Mouse (Mus musculus): ENCODE results near the gene Klk1b1.
"Not testable (repeated sequence)": the region's sequence is repeated elsewhere in the genome, so short reads cannot be mapped to it uniquely, and the experiment has no call there.

Klk1b1 gene

DNA sequence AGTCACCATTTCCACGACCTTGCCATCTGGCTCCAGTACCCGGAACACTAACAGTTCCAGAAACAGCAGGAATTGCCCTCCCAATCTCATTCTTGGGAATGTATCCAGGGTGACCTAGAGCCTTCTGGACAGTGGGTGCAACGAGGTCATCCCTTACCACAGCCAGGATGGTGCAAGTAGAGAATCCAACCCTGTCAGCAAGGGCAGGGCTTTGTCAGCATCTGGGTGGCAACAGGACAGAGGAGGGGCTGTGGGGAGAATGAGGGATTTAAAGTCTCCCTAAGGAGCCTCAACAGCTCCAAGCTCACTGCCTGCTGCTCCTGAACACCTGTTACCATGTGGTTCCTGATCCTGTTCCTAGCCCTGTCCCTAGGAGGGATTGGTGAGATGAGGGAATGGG, at the start of gene Klk1b1:
Klk1b1 (plus strand) TSS at position 301 of the 400 bp plus-strand sequence.
- no peak for DNase-seq (ENCODE audit: low spot score)

DNA sequence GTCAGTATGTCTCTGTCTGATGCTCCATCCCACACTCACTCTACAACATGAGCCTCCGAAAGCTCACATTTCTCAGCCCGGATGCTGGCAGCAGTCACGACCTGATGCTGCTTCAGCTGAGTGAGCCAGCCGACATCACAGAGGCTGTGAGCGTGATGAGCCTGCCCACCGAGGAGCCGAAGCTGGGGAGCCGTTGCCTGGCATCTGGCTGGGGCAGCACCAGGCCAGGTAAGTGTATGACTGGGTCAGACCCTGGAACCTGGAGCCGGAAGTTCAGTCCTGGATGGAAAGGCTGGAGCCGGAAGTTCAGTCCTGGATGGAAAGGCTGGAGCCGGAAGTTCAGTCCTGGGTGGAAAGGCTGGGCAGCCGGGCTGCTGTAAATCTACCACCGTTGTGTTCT, 48.1 kb upstream of the Klk1b1 start:
- no peak for DNase-seq (ENCODE audit: low spot score)

DNA sequence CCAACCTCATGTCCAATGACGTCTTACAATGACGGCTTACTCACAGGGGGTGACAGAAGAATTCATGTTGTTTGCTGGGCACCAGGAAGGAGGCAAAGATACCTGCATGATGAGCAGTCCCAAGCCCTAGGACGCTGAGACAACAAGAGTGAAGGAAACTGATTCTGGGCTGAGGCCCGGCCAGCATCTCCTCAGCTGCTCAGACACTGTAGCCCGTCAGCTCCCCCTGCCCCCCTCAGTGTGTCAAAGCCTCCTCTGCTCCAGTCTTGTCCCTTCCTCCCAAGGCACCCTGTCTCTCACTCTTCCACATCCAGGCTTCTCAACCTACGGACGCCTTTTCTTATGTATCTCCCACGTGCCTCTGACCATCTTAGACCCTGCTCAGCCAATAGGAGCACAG, 47.7 kb upstream of the Klk1b1 start:
- DNase-seq (ENCODE audit: low spot score): no peak

GRCm38 (mm10) chr7:43919559-43920451, 46.7 kb upstream of the Klk1b1 start:
- peak; percentile 77 for DNase-seq (ENCODE audit: low spot score)

DNA sequence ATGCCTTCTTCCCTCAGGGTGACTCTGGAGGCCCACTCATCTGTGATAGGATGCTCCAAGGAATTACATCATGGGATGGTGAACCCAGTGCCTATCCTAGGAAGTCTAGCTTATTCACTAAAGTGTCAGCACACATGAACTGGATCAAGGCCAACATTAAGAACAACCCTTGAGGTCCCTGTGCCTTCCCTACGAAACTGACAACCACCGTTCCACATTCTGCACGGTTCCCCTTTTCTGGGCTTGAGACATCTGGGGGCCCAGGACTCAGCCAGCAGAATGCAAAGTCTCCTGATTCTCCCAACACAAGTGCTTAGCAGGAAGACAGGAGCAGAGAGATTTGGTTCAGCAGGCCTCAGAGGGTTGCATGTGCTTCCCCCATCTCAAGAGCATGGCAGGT, 46.0 kb upstream of the Klk1b1 start:
- no peak for DNase-seq (ENCODE audit: low spot score)

- DNase-seq (ENCODE audit: low spot score): no peak
Observed at GRCm38 (mm10) chr7:43921087-43921486, 45.5 kb upstream of the Klk1b1 start.

DNA sequence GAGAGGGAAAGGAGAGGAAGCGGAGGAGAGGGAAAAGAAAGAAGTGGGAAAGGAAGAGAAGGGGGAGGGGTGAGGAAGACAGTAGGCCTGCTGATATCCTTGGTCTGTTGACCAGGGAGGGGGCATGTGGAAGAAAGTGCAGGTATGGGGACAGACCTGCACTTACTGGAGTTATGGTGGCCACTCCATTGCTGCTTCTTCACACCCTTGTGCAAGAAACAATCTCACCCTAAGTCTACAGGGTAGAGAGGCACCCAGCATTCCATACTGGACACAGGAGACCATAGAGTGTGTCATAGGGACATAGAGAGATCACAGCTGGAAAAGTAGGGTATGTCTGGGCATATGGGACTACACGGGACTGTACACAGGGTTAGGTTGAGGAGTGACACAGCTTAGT, 44.6 kb upstream of the Klk1b1 start:
- DNase-seq (ENCODE audit: low spot score): no peak

DNA sequence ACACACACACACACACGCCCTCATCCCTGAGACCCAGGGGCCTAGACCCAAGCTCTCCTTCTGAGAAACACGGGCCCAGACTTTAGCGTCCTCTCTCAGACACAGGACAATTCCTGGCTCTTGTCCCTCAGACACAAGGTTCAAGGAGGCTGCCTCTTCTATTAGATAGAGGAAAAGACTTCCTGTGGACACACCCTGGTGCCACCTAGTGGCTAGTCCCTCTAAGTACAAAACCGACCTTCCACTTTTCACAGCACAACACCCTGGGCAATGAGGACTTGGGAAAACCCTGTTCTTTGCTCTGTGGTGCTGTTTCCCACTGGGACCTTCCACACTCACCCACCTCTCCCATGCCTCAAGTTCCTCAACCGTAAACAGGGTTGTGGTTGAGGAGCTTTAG, 40.6 kb upstream of the Klk1b1 start:
- DNase-seq (ENCODE audit: low spot score): no peak

GRCm38 (mm10) chr7:43928521-43928920, 38.0 kb upstream of the Klk1b1 start:
- DNase-seq (ENCODE audit: low spot score): no peak

DNA sequence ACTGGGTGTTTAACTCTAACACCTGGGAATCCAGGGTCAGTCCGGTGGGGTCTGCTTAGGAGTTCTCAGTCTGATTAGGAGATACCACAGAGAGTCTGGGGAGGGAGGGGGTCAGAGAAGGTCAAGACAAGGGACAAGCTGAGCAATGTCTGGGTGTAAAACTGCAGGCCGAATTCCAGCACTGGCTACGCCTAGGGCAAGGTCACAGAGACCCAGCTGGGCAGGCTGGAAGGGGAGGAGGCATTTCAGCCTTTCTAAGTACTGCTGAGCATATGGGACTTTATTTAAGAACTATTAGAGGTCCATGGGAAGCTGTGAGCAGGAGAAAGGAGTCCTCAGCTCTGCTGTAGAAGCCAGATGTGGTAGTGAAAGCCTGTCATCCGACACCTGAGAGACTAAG, 34.2 kb upstream of the Klk1b1 start:
- DNase-seq (ENCODE audit: low spot score): no peak

DNA sequence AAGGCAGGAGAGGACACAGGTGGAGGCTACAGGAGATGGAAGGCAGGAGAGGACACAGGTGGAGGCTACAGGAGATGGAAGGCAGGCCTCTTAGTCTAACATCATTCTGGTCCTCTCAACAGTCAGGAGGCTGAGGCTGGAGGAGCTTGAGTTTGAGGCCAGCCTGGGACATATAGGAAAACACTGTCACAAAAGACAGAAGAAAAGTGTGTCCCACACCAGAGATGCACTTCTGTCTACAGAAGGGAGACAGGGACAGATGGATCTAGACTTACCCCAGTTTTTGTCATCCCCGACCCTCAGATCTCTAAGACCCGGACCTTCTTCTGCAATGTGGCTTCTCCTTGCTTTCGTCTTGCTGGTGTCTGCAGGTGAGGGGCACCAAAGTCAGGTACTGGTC, 33.1 kb upstream of the Klk1b1 start, which contains the start of gene Klk15:
Klk15 (plus strand) TSS at position 301 of the 400 bp plus-strand sequence.
- DNase-seq (ENCODE audit: low spot score): no peak

- no peak for DNase-seq (ENCODE audit: low spot score)
Observed at GRCm38 (mm10) chr7:43934747-43935146, 31.8 kb upstream of the Klk1b1 start.

DNA sequence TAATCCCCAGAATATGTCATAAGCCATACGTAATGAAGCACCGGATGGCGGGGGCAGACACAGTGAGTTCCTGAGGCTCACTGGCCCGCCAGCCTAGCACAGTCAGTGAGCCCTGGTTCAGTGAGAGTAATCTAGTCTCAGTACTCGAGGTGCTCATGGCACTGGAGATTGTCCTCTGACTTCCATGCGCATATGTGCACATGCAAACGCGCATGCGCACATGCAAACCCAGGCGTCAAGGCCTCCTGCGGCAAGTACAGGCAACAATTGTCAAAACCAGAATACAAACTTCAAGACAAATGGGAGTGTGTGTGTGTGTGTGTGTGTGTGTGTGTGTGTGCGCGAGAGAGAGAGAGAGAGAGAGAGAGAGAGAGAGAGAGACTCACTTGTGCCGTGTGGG, 30.0 kb upstream of the Klk1b1 start:
- DNase-seq (ENCODE audit: low spot score): no peak

DNA sequence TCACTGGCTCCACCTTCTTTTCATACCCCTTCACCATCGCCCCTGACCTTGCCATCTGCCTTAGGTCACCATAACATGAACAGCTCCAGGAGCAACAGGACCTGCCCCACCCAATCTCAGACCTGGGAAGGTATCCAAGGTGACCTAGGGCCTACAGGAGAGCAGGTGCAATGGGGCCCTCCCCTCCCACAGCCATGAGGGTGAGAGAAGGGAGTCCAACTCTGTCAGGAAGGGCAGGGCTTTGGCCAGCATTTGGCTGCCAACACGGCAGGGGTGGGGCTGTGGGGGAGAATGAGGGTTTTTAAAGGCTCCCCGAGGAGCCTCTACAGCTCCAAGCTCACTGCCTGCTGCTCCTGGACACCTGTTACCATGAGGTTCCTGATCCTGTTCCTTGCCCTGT, 24.3 kb upstream of the Klk1b1 start:
- not testable (repeated sequence) for DNase-seq (ENCODE audit: low spot score)

- DNase-seq (ENCODE audit: low spot score): no peak
Observed at GRCm38 (mm10) chr7:43944727-43945264, 21.8 kb upstream of the Klk1b1 start.

DNA sequence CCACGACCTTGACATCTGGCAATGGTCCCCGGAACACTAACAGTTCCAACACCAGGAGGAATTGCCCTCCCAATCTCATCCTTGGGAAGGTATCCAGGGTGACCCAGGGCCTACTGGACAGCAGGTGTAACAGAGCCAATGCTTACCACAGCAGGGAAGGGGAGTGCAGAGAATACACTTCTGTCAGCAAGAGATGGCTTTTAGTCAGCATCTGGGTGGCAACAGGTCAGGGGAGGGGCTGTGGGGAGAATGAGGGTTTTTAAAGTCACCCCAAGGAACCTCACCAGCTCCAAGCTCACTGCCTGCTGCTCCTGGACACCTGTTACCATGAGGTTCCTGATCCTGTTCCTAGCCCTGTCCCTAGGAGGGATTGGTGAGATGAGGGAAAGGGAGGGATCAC, 16.2 kb upstream of the Klk1b1 start, which contains the start of gene Klk1b8:
Klk1b8 (plus strand) TSS at position 301 of the 400 bp plus-strand sequence.
- DNase-seq (ENCODE audit: low spot score): no peak

GRCm38 (mm10) chr7:43952703-43953102, 13.8 kb upstream of the Klk1b1 start:
- no peak for DNase-seq (ENCODE audit: low spot score)

DNA sequence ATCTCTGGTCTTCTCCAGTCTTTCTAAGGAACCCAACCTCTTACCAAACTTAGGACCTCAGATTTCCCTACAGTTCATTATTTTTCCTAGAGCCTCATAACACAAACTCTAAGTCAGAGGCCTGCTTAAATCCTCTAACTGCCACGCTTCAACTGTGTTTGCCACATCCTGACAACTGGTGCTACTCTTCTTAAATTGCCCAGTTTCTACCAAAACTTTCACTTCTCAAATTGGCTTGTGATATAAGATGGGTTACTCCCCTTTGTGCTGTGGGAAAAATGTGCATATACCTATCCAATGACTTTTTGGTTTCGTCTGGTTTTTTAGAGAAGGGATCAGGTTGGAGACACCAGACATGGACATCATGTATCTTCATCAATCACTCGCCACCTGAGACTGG, 507 bp downstream of the Klk1b1 start:
- no peak for DNase-seq (ENCODE audit: low spot score)

DNA sequence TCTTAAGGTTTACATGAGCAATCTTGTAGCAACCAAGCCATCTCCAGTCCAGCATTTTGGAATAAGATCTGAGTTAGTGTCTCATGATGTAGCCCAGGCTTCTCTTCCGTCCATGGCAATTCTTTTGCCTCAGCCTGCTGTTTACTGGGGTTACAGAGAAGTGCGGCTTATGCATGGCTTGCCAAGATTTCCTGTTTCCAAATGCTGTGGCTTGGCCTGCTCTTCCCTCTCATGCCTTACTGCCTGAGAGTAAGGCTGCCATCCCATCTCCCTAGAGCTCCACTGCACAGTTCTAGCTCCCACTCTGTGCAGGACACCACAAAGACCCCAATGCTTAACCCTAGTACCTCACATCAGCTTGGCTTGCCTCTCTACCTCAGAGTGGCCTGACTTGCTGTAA, 1.1 kb downstream of the Klk1b1 start:
- DNase-seq (ENCODE audit: low spot score): no peak

GRCm38 (mm10) chr7:43975761-43976160, 9.2 kb downstream of the Klk1b1 start, which contains the start of gene Klk1b9:
Gene Klk1b9, plus strand, starts transcription at chr7:43976061.
- DNase-seq (ENCODE audit: low spot score): not testable (repeated sequence)

GRCm38 (mm10) chr7:43985657-43986056, 19.1 kb downstream of the Klk1b1 start:
- no peak for DNase-seq (ENCODE audit: low spot score)

DNA sequence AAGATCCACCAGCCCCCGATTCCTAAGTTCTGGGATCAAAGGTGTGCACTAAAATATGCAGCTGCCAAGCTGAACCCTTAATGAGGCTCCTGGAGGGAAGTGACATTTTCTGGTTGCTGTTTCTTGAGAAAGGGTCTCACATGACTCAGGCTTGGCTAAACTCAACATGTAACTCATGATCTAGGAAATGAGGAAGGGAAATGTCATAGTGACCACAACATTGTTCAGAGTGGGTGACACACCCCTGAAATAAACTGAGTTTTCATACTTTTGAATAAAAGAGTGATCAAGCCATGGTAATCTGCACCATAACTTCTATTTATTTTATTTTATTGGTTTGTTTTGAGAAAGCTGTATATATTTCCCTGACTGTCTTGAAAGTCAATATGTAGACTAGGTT, 28.3 kb downstream of the Klk1b1 start:
- not testable (repeated sequence) for DNase-seq (ENCODE audit: low spot score)

- not testable (repeated sequence) for DNase-seq (ENCODE audit: low spot score)
Observed at GRCm38 (mm10) chr7:43995577-43995976, 29.0 kb downstream of the Klk1b1 start, which contains the start of gene Klk1b11. Gene Klk1b11, plus strand, starts transcription at chr7:43995877.
